Mouse (Mus musculus) right cerebral cortex, adult 18-20 months (tissue): Measurements from ENCODE around the gene Plekho1.
A peak's percentile ranks its signal among the peaks of the same experiment; 100 is the strongest.
"Not testable (repeated sequence)": the region's sequence is repeated elsewhere in the genome, so short reads cannot be mapped to it uniquely, and the experiment has no call there.

Experiments
- DNase-seq: peaks from one replicate; pipeline ENCODE4 v3.0.0; 2022; ENCODE audit warnings: mixed read lengths

Gene Plekho1

GRCm38 (mm10) chr3:95978265-95978664 is 17.5 kb downstream of the Plekho1 start:
- no peak for DNase-seq

- not testable (repeated sequence) for DNase-seq
These were observed 18.2 kb downstream of the Plekho1 start for GRCm38 (mm10) chr3:95977587-95977986.

DNA sequence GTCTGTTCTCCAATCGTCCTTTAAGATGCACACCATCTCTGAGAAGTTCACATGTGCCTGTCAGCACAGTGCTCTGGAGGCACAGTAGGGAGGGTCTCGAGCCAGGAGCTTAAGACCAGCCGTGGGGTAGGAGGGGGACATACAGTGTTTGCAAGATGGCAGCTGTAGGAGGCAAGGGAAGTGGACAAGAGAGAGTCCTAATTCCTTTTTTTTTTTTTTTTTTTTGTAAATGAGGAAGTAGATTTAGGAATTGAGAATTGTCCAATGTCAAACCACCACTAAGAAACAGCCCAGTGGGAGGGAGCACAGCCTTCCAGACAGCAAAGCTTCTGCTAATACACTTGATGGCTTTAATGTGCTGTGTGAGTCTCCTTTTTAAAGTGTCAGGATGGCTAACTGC is 18.7 kb downstream of the Plekho1 start:
- no peak for DNase-seq

DNA sequence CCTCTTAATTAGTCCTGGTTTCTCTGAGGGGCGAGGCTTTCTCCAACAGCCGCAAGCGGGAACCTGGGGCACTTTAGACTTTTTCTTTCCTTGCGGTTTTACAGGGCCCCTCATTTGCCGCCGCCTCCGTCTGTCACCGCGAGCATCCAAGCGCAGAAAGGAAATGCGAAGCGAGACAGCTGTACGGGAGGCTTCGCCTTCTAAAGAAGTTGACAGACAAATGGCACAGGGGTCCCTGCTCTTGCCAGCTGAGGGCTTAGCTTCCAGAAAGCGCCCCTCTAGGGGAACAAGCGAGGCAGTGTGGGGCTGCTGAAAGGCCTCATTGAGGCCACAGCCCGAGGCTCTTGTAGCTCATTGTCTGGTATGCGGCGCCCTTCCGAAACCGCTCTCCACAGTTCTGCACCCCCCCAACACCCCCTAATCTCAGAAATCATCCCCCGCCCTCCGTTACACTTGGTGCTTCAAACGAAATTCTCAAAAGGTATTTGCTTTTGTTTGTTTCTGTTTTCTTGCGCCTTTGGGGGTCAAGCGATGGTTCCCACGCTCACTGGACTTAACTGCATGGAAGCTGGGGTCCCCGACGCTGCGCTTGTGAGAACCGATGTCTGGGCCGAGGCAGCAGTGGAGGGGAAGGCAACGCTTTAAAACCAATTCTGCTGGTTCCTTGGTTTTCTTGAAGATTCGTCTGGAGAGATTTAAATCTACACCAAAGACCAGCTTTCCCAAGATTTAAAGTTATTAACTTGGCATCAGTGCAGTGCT is 22.7 kb downstream of the Plekho1 start:
- no peak for DNase-seq

GRCm38 (mm10) chr3:95972251-95972872 is 23.4 kb downstream of the Plekho1 start:
- DNase-seq: no peak

DNA sequence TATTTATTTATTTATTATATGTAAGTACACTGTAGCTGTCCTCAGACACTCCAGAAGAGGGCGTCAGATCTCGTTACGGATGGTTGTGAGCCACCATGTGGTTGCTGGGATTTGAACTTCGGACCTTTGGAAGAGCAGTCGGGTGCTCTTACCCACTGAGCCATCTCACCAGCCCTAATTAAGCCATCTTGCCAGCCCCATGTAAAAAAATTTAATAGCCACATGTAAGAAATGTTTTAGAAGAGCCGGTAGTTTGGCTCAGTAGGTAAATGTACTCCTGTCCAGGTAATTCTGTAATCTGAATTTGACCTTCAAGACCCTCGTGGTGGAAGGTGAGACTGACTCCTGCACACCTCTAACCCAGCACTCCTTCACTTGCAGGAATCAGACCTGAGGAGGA is 25.1 kb downstream of the Plekho1 start:
- DNase-seq: not testable (repeated sequence)

DNA sequence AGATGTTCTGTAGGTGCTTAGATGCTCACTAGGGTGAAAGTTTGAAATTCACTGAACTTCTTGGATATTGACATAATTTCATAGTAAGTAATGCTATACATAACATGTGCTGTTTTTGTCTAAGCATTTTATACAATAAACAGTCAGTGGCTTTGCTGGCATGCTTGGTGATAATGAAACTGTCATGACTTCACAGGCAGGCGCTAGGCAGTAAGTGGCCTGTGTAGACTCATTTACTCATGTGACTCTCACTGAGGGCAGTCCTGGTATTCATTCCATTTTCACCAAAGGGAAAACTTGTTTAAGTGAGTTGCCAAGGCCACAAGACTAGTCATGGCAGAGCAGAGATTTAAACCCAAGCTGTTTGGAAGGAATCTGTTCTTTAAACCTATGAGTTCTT is 26.5 kb downstream of the Plekho1 start:
- DNase-seq: no peak

DNA sequence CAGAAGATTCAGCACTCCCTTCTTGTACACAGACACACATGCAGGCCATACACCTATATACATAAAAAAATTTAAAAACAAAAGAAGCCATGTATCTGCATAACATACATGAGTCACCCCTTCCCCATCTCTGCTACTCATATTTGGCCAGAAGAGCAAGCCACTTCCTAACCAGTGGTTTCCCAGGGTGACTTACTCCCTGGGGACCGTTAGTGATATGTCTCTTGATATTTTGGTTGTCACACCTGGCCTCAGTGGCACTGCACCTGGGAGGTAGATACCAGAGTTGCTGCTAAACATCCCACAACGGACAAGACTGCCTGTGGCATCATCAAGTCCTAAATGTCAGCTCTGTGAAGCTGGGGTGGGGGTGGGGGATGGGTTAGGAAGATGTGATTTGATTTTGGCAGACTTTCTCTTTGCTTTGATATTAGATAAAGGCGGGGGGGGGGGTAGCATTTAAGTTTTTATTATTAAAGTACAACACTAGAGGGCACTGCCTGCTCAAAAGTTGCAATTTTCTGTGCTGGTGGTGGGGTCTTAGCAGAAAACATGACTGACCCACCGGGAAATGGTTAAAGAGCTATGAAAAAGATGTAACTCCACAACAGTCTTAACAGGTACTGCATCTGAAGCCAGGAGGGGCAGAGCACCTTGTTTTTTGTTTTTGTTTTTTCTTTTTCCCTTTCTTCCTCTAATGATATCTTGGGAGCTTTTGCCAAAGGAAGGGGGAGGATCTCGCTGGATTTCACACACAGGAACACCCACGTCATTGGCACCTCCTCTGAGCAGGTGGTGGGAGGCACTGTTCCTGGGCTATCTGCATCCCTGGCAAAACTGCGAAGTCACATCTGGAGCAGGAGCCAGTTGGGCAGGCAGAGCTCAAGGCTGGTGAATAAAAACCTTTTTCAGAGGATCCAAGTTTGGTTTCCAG is 30.0 kb downstream of the Plekho1 start:
- peak; percentile 76 for DNase-seq

DNA sequence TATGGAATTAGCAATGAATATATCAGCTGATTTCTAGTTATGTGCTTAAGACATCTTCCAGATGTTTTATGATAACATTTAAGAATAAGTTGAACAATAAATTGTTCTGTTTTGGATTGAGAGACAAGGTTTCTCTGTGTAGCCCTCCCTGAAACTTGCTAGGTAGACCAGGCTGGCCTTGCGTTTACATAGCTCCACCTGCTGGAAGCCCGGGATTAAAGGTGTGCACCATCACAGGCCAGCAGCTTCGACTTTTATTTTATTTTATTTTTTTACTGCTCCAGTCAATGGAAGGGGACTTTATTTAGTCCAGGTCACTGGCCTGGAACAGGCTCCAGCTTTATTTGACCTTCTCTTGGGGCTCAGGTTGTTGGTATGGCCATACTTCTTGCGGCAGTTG is 32.1 kb downstream of the Plekho1 start:
- no peak for DNase-seq

DNA sequence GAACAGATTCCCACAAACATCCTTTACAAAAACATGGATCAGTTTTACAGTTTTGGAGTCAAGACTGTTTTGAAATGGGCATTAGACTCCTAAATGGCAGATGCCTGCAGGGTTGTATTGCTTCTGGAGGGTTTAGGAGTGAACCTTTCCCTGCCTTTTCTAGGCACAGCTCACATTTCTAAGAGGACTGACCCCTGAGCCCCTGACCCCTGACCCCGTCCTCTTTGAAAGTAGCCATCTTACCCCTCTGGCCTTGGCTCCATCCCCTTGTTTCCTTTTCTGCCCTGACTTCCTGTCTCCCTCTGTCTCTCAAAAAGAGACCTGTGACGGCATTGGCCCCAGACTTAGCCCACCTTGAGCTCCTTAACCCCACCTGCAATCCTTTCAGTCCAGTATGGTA is 32.6 kb downstream of the Plekho1 start:
- DNase-seq: no peak

- DNase-seq: not testable (repeated sequence)
These were observed 33.6 kb downstream of the Plekho1 start for GRCm38 (mm10) chr3:95962182-95962581.

- no peak for DNase-seq
These were observed 36.0 kb downstream of the Plekho1 start for GRCm38 (mm10) chr3:95959807-95960206.

- no peak for DNase-seq
These were observed 36.7 kb downstream of the Plekho1 start for GRCm38 (mm10) chr3:95959082-95959481.

GRCm38 (mm10) chr3:95957359-95958148 is 38.2 kb downstream of the Plekho1 start:
- DNase-seq: peak; percentile 58

- no peak for DNase-seq
These were observed 40.5 kb downstream of the Plekho1 start for GRCm38 (mm10) chr3:95955318-95955717.

- not testable (repeated sequence) for DNase-seq
These were observed 41.1 kb downstream of the Plekho1 start for GRCm38 (mm10) chr3:95954648-95955173.

GRCm38 (mm10) chr3:95953522-95953921 is 42.3 kb downstream of the Plekho1 start:
- no peak for DNase-seq

- DNase-seq: no peak
These were observed 42.8 kb downstream of the Plekho1 start for GRCm38 (mm10) chr3:95953023-95953422.

DNA sequence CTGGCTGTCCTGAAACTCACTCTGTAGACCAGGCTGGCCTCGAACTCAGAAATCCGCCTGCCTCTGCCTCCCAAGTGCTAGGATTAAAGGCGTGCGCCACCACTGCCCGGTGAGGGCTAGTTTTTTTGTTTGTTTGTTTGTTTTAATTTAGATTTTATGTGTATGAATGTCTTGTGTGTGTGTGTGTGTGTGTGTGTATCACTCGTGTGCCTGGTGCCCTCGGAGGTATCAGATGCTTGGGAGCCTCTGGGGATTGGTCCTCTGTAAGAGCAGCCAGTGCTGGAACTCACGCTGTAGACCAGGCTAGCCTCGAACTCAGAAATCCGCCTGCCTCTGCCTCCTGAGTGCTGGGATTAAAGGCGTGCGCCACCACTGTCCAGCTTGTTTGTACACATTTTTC is 44.2 kb downstream of the Plekho1 start:
- DNase-seq: not testable (repeated sequence)

GRCm38 (mm10) chr3:95950763-95951551 is 44.8 kb downstream of the Plekho1 start:
- peak; percentile 90 for DNase-seq

DNA sequence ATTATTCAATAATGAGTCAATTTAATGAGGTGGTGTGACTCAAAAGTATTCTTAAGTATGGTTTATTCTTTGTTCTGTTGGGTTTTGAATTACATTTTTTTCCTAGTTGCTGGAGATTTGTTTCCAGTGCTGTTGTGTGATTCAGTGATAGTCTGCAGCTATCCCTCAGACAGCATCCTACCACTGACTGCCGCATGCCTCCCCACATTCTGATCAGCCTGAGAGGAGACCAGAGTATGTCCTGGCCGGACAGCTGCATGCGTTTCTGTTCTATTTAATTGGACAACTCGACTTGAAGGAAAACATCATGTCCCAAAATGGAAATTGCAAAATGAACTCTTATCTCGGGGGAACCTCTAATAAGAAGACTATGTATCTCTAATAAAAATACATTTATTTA is 47.5 kb downstream of the Plekho1 start:
- no peak for DNase-seq
